ENCODE assay signal across 17 mouse cellular contexts in genomic region chr2:32163057-32163456, GRCm38 (mm10). TPM values are rescaled to one million over a fixed set of nuclear protein-coding genes. Genes with fewer than 3 reads are reported as not detected.
DNase-seq lines count a peak whose midpoint lies in the region; TF ChIP-seq lines count a peak whose summit lies in the region.
"Had no signal": no experiment of that assay in that cellular context is flagged by ENCODE, and none has a peak within 500 bp of the region (broad histone marks: within the 10 kb centered on the region; RNA-seq: fewer than 3 reads in every experiment).

No protein-coding gene starts in this region.

- H3K79me2 ChIP-seq in CH12.LX (replicated peaks; ENCODE audit: control insufficient read depth, extremely low read depth, insufficient read depth, poor library complexity, severe bottlenecking) (peaks cover 96% of the 10 kb centered on the region), myocyte (ENCODE audit: control insufficient read depth, insufficient read depth) (peaks cover 90% of the 10 kb centered on the region)

- H3K36me3 ChIP-seq in CH12.LX (replicated peaks in 1 of 2; ENCODE audit: control insufficient read depth in 1 of 2, insufficient read depth in 1 of 2, low read length in 1 of 2) = peaks cover 0 to 47% of the 10 kb centered on the region in 2 experiments
- peaks cover 19% of the 10 kb centered on the region for H3K36me3 ChIP-seq in E14TG2a.4 (ENCODE audit: insufficient read depth, low read length)
- H3K36me3 ChIP-seq in myocyte (ENCODE audit: control insufficient read depth, insufficient read depth) = peaks cover 3% of the 10 kb centered on the region
- H3K36me3 ChIP-seq: forebrain, embryonic 15.5 days had no signal

- no peak overlapping the region for H3K4me2 ChIP-seq in CH12.LX (ENCODE audit: insufficient read depth, low read depth, poor library complexity, severe bottlenecking)
- H3K4me2 ChIP-seq in myocyte (ENCODE audit: low read depth) = no peak overlapping the region
- H3K4me2 ChIP-seq: embryonic facial prominence, embryonic 12.5 days; forebrain, embryonic 15.5 days; hindbrain, embryonic 12.5 days had no signal

- H3K27ac ChIP-seq in CH12.LX (ENCODE audit: insufficient read depth, low read depth) = peak overlapping the region; percentile 54
- no peak overlapping the region for H3K27ac ChIP-seq in left cerebral cortex, adult 2 months
- H3K27ac ChIP-seq: embryonic facial prominence, embryonic 12.5 days; forebrain, embryonic 15.5 days; hindbrain, embryonic 12.5 days had no signal

- dilution Hi-C loops in CH12.LX (cut with MboI; ENCODE audit: extremely low pct_ligation_motif_present, extremely low pct_unique_long_range_greater_than_20kb, low sequenced_read_pairs) = no loop called here

- no peak for TF ChIP-seq RAD21 in CH12.LX (IDR thresholded peaks at IDR 0.05; ENCODE audit: low read depth, low read length)

- TF ChIP-seq POLR2A in CH12.LX (IDR thresholded peaks at IDR 0.05; ENCODE audit: low read depth, low read length) = no peak
- TF ChIP-seq POLR2A in myocyte (IDR thresholded peaks at IDR 0.05; ENCODE audit: insufficient read length, low read depth) = no peak

- H3K9me3 ChIP-seq in CH12.LX (replicated peaks; ENCODE audit: low read length) = peaks cover 5% of the 10 kb centered on the region
- 0 out of 2 replicates have a peak, but pooled peaks cover 2% of the 10 kb centered on the region for H3K9me3 ChIP-seq in E14TG2a.4 (ENCODE audit: low read length)
- H3K9me3 ChIP-seq: embryonic facial prominence, embryonic 12.5 days; forebrain, embryonic 15.5 days; G1E; hindbrain, embryonic 12.5 days had no signal

- no peak overlapping the region for H3K9ac ChIP-seq in CH12.LX (ENCODE audit: insufficient read depth, low read depth)
- H3K9ac ChIP-seq: embryonic facial prominence, embryonic 12.5 days; forebrain, embryonic 15.5 days; hindbrain, embryonic 12.5 days had no signal

- H3K27me3 ChIP-seq in CH12.LX (replicated peaks) (no peaks in the 10 kb centered on the region), E14TG2a.4 (ENCODE audit: insufficient read depth, low read length) (no peaks in the 10 kb centered on the region), myocyte (ENCODE audit: control insufficient read depth, insufficient read depth, insufficient read length) (no peaks in the 10 kb centered on the region)
- H3K27me3 ChIP-seq: embryonic facial prominence, embryonic 12.5 days; forebrain, embryonic 15.5 days; hindbrain, embryonic 12.5 days had no signal

- intact Hi-C loops in left cerebral cortex, adult 2 months (cut with DNase I) = no loop called here

- in situ Hi-C loops in CH12.LX (cut with MboI; ENCODE audit: low pct_ligation_motif_present, low pct_unique_long_range_greater_than_20kb, low sequenced_read_pairs) = no loop called here

- H3K4me1 ChIP-seq in CH12.LX (ENCODE audit: control insufficient read depth in 1 of 2, insufficient read depth in 2 of 2) = peaks cover 33 to 92% of the 10 kb centered on the region in 2 experiments
- peaks cover 95% of the 10 kb centered on the region for H3K4me1 ChIP-seq in E14TG2a.4 (replicated peaks; ENCODE audit: low read depth, low read length)

- TF ChIP-seq EP300 in CH12.LX (IDR thresholded peaks at IDR 0.05; ENCODE audit: low read length) = no peak

- H3K4me3 ChIP-seq in CH12.LX (replicated peaks in 1 of 3; ENCODE audit: low read depth in 2 of 3, low read length in 2 of 3, poor library complexity in 1 of 3) = no peak overlapping the region
- peak overlapping the region; percentile 81 for H3K4me3 ChIP-seq in E14TG2a.4 (replicated peaks; ENCODE audit: low read length)
- H3K4me3 ChIP-seq in myocyte = no peak overlapping the region
- H3K4me3 ChIP-seq in left cerebral cortex, adult 2 months = no peak overlapping the region
- H3K4me3 ChIP-seq: embryonic facial prominence, embryonic 12.5 days; forebrain, embryonic 15.5 days; hindbrain, embryonic 12.5 days had no signal

- DNase-seq in CH12.LX (ENCODE audit: extremely low read depth) = no peak
- DNase-seq in ZHBTc4 (ENCODE audit: low read depth, low spot score) = peak; percentile 50
- no peak for DNase-seq in layer of hippocampus, adult 9-10 months (ENCODE audit: low spot score)
- no peak for DNase-seq in left cerebral cortex, adult 2 months (ENCODE audit: extremely low spot score in 1 of 2, low spot score in 2 of 2)
- DNase-seq: adrenal gland, postnatal 10 days; cerebellum, adult 11-12 months; cerebellum, adult 9-10 months; cerebellum, postnatal 25 days; gastrocnemius, postnatal 25 days; heart, postnatal 10 days; heart, postnatal 4 days had no signal

- no peak for TF ChIP-seq CTCF in CH12.LX (conservative IDR thresholded peaks at IDR 0.05 in 1 of 2, IDR thresholded peaks at IDR 0.05 in 1 of 2; ENCODE audit: low read depth in 2 of 2, low read length in 2 of 2)
- TF ChIP-seq CTCF in E14TG2a.4 (conservative IDR thresholded peaks at IDR 0.05; ENCODE audit: low read length) = no peak
- TF ChIP-seq CTCF in left cerebral cortex, adult 2 months (IDR thresholded peaks at IDR 0.05) = no peak

- H3ac ChIP-seq in myocyte (ENCODE audit: control insufficient read depth, insufficient read length) = no peak overlapping the region

TF ChIP-seq in CH12.LX, 34 proteins besides CTCF, POLR2A, EP300 and RAD21:
- TF ChIP-seq ZC3H11A (IDR thresholded peaks at IDR 0.05; ENCODE audit: low read depth, low read length) = no peak
- no peak for TF ChIP-seq GABPA (IDR thresholded peaks at IDR 0.05; ENCODE audit: insufficient replicate concordance, low read depth, low read length)
- TF ChIP-seq POLR2AphosphoS2 (IDR thresholded peaks at IDR 0.05; ENCODE audit: low read depth, low read length) = no peak
- TF ChIP-seq HCFC1 (IDR thresholded peaks at IDR 0.05; ENCODE audit: low read depth, low read length) = no peak
- no peak for TF ChIP-seq MYC (IDR thresholded peaks at IDR 0.05; ENCODE audit: low read depth, low read length)
- no peak for TF ChIP-seq NELFE (IDR thresholded peaks at IDR 0.05; ENCODE audit: low read depth, low read length)
- TF ChIP-seq NRF1 (IDR thresholded peaks at IDR 0.05; ENCODE audit: low read depth, low read length) = no peak
- no peak for TF ChIP-seq TBP (conservative IDR thresholded peaks at IDR 0.05; ENCODE audit: low read depth, low read length)
- no peak for TF ChIP-seq MAFK (IDR thresholded peaks at IDR 0.05; ENCODE audit: insufficient replicate concordance, low read length)
- no peak for TF ChIP-seq RCOR1 (conservative IDR thresholded peaks at IDR 0.05; ENCODE audit: low read depth, low read length)
- TF ChIP-seq JUND (conservative IDR thresholded peaks at IDR 0.05; ENCODE audit: low read depth, low read length) = no peak
- TF ChIP-seq MEF2A (IDR thresholded peaks at IDR 0.05; ENCODE audit: borderline replicate concordance, low read depth, low read length) = no peak
- no peak for TF ChIP-seq MAZ (IDR thresholded peaks at IDR 0.05; ENCODE audit: low read depth, low read length)
- TF ChIP-seq IRF4 (IDR thresholded peaks at IDR 0.05; ENCODE audit: low read depth, low read length) = no peak
- no peak for TF ChIP-seq USF2 (conservative IDR thresholded peaks at IDR 0.05; ENCODE audit: low read depth, low read length)
- no peak for TF ChIP-seq BHLHE40 (IDR thresholded peaks at IDR 0.05; ENCODE audit: low read depth, low read length)
- TF ChIP-seq KAT2A (IDR thresholded peaks at IDR 0.05; ENCODE audit: insufficient replicate concordance, low read length) = no peak
- TF ChIP-seq SIN3A (IDR thresholded peaks at IDR 0.05; ENCODE audit: low read length) = no peak
TF ChIP-seq in CH12.LX: peak in this region for 0.

TF ChIP-seq in myocyte, 11 proteins besides CTCF, POLR2A, EP300 and RAD21:
- TF ChIP-seq POLR2AphosphoS2 (IDR thresholded peaks at IDR 0.05; ENCODE audit: insufficient read length, low read depth) (peak; percentile 4), MYOD1 (IDR thresholded peaks at IDR 0.05; ENCODE audit: control insufficient read depth in 1 of 3, insufficient read length in 2 of 3, low read depth in 2 of 3) (no peak), MYOG (IDR thresholded peaks at IDR 0.05; ENCODE audit: control insufficient read depth in 1 of 3, insufficient read depth in 1 of 3, insufficient read length in 2 of 3, low read depth in 2 of 3) (no peak)

RNA-seq across cellular contexts. Expression of gene Prrc2b, which starts 12.2 kb away (rescaled TPM):
- total RNA-seq in CH12.LX (2012; rRNA removed) = 34.3 and 42.2 TPM in 2 replicates
- 7.6 TPM in 2 replicates for total RNA-seq in CH12.LX (2014; rRNA removed)
- polyA plus RNA-seq in CH12.LX (2012; ENCODE audit: insufficient read length, low read depth) = 54.7 and 59.9 TPM in 2 replicates
- 76.2 TPM for polyA plus RNA-seq in myocyte (2012; fragmentation: generic; extraction: Trizol)
- total RNA-seq in left cerebral cortex, adult 2 months (2021) = 100 to 1,000 TPM; 268 to 280 TPM

Comparison
In these comparisons a context has a peak if more than half of its experiments do, and no peak if none do; other contexts are left out.
1. RNA of gene Prrc2b, which starts 12.2 kb away (total RNA-seq): 268 to 280 TPM in left cerebral cortex, adult 2 months; 7.6 to 42.2 TPM in CH12.LX; every median in the first group is over 4 times any median in the second.